Mouse (Mus musculus): ENCODE data around the gene Ptgfrn. TPM values are rescaled to one million over a fixed set of nuclear protein-coding genes. Genes with fewer than 3 reads are reported as not detected.
A peak's percentile ranks its signal among the peaks of the same experiment; 100 is the strongest.

The Ptgfrn gene
- polyA plus RNA-seq, 1 experiment from 2014 or later, result 10.5 TPM

GRCm38 (mm10) chr3:101080925-101081324, 29.2 kb downstream of the Ptgfrn start:
- WGBS, result 85% methylated on average over 4 of the region's 4 CpGs
- no peak for ATAC-seq (ENCODE audit: insufficient number of reproducible peaks, insufficient read depth, low FRiP score, low read depth)

GRCm38 (mm10) chr3:101078344-101078743, 31.7 kb downstream of the Ptgfrn start:
- ATAC-seq (ENCODE audit: insufficient number of reproducible peaks, insufficient read depth, low FRiP score, low read depth), result 0 out of 2 replicates have a peak, but pooled peaks have one; percentile 34
- WGBS, result 50% methylated on average over 1 of the region's 1 CpGs

More at GRCm38 (mm10) chr3:101080925-101081324, 29.2 kb downstream of the Ptgfrn start:
- Histone ChIP-seq H3K9ac (replicated peaks; ENCODE audit: low read depth, low read length) (no peak overlapping the region), H3K9me3 (ENCODE audit: control insufficient read depth, low read depth, low read length) (no peaks in the 10 kb centered on the region), H3K4me3 (ENCODE audit: low read depth, low read length) (no peak overlapping the region), H3K27me3 (ENCODE audit: control insufficient read depth, insufficient read depth, low read length) (no peaks in the 10 kb centered on the region), H3K27ac (ENCODE audit: low read length) (no peak overlapping the region), H3K4me2 (replicated peaks; ENCODE audit: low read depth, low read length) (no peak overlapping the region), H3K36me3 (ENCODE audit: control insufficient read depth, insufficient read depth, low read length) (peaks cover 12% of the 10 kb centered on the region; the same call in 1 of the 2 replicates), H3K4me1 (ENCODE audit: control insufficient read depth, insufficient read depth, low read length) (0 out of 2 replicates have a peak, but pooled peaks cover 3% of the 10 kb centered on the region)

GRCm38 (mm10) chr3:101077710-101078100, 32.4 kb downstream of the Ptgfrn start:
- Histone ChIP-seq H3K9ac (replicated peaks; ENCODE audit: low read depth, low read length) (no peak overlapping the region), H3K4me3 (ENCODE audit: low read depth, low read length) (no peak overlapping the region), H3K36me3 (ENCODE audit: control insufficient read depth, insufficient read depth, low read length) (peaks cover 14% of the 10 kb centered on the region), H3K4me1 (ENCODE audit: control insufficient read depth, insufficient read depth, low read length) (peaks cover 8% of the 10 kb centered on the region; the same call in 1 of the 2 replicates), H3K27ac (ENCODE audit: low read length) (no peak overlapping the region), H3K9me3 (ENCODE audit: control insufficient read depth, low read depth, low read length) (no peaks in the 10 kb centered on the region), H3K4me2 (replicated peaks; ENCODE audit: low read depth, low read length) (no peak overlapping the region), H3K27me3 (ENCODE audit: control insufficient read depth, insufficient read depth, low read length) (no peaks in the 10 kb centered on the region)
- ATAC-seq (ENCODE audit: insufficient number of reproducible peaks, insufficient read depth, low FRiP score, low read depth), result no peak
- 85% methylated on average over 6 of the region's 6 CpGs for WGBS

More at GRCm38 (mm10) chr3:101078344-101078743, 31.7 kb downstream of the Ptgfrn start:
- Histone ChIP-seq H3K4me3 (ENCODE audit: low read depth, low read length) (no peak overlapping the region), H3K9me3 (ENCODE audit: control insufficient read depth, low read depth, low read length) (no peaks in the 10 kb centered on the region), H3K4me1 (ENCODE audit: control insufficient read depth, insufficient read depth, low read length) (peaks cover 6% of the 10 kb centered on the region; the same call in 1 of the 2 replicates), H3K27ac (ENCODE audit: low read length) (no peak overlapping the region), H3K27me3 (ENCODE audit: control insufficient read depth, insufficient read depth, low read length) (no peaks in the 10 kb centered on the region), H3K9ac (replicated peaks; ENCODE audit: low read depth, low read length) (no peak overlapping the region), H3K36me3 (ENCODE audit: control insufficient read depth, insufficient read depth, low read length) (peaks cover 12% of the 10 kb centered on the region; the same call in 1 of the 2 replicates), H3K4me2 (replicated peaks; ENCODE audit: low read depth, low read length) (no peak overlapping the region)

GRCm38 (mm10) chr3:101076966-101077709, 32.9 kb downstream of the Ptgfrn start:
- no peak overlapping the region for H3K4me2 ChIP-seq (replicated peaks; ENCODE audit: low read depth, low read length)
- H3K9ac ChIP-seq (replicated peaks; ENCODE audit: low read depth, low read length), result no peak overlapping the region
- 93% methylated on average over 25 of the region's 25 CpGs for WGBS
- H3K27ac ChIP-seq (ENCODE audit: low read length), result no peak overlapping the region
- ATAC-seq (ENCODE audit: insufficient number of reproducible peaks, insufficient read depth, low FRiP score, low read depth), result no peak
- H3K27me3 ChIP-seq (ENCODE audit: control insufficient read depth, insufficient read depth, low read length), result no peaks in the 10 kb centered on the region
- H3K4me1 ChIP-seq (ENCODE audit: control insufficient read depth, insufficient read depth, low read length), result peaks cover 8% of the 10 kb centered on the region; the same call in 1 of the 2 replicates
- H3K4me3 ChIP-seq (ENCODE audit: low read depth, low read length), result no peak overlapping the region
- peaks cover 17% of the 10 kb centered on the region for H3K36me3 ChIP-seq (ENCODE audit: control insufficient read depth, insufficient read depth, low read length)
- no peaks in the 10 kb centered on the region for H3K9me3 ChIP-seq (ENCODE audit: control insufficient read depth, low read depth, low read length)

GRCm38 (mm10) chr3:101075866-101076265, 34.2 kb downstream of the Ptgfrn start:
- Histone ChIP-seq H3K4me1 (ENCODE audit: control insufficient read depth, insufficient read depth, low read length) (peaks cover 9% of the 10 kb centered on the region; the same call in 1 of the 2 replicates), H3K36me3 (ENCODE audit: control insufficient read depth, insufficient read depth, low read length) (peaks cover 17% of the 10 kb centered on the region), H3K4me3 (ENCODE audit: low read depth, low read length) (no peak overlapping the region), H3K4me2 (replicated peaks; ENCODE audit: low read depth, low read length) (no peak overlapping the region), H3K9me3 (ENCODE audit: control insufficient read depth, low read depth, low read length) (no peaks in the 10 kb centered on the region), H3K9ac (replicated peaks; ENCODE audit: low read depth, low read length) (no peak overlapping the region), H3K27ac (ENCODE audit: low read length) (no peak overlapping the region), H3K27me3 (ENCODE audit: control insufficient read depth, insufficient read depth, low read length) (no peaks in the 10 kb centered on the region)
- ATAC-seq (ENCODE audit: insufficient number of reproducible peaks, insufficient read depth, low FRiP score, low read depth), result no peak
- WGBS, result 54% methylated on average over 3 of the region's 3 CpGs

DNA sequence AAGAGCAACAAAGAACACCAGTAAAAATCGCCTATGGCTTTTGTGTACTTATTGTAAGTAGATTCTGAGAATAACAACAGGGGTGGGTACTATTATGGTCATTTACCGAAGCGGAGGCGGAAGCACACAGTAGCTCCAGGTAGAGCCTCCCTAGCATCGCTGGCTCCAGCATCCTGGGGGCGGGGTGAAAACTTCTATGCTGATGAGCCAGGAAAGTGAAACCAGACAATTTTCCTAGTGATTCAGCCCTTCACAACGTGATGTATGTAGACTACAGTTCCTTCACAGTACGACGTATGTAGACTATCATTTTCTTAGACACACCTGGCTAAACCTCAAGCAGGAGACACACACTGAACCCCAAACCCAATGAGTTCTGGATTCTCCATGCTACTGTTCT, 36.7 kb downstream of the Ptgfrn start:
- no peak overlapping the region for H3K4me2 ChIP-seq (replicated peaks; ENCODE audit: low read depth, low read length)
- no peaks in the 10 kb centered on the region for H3K27me3 ChIP-seq (ENCODE audit: control insufficient read depth, insufficient read depth, low read length)
- H3K27ac ChIP-seq (ENCODE audit: low read length), result peak overlapping the region; percentile 8; the same call in 1 of the 2 replicates
- H3K9ac ChIP-seq (replicated peaks; ENCODE audit: low read depth, low read length), result no peak overlapping the region
- no peak for ATAC-seq (ENCODE audit: insufficient number of reproducible peaks, insufficient read depth, low FRiP score, low read depth)
- no peak overlapping the region for H3K4me3 ChIP-seq (ENCODE audit: low read depth, low read length)
- 72% methylated on average over 9 of the region's 9 CpGs for WGBS
- H3K9me3 ChIP-seq (ENCODE audit: control insufficient read depth, low read depth, low read length), result no peaks in the 10 kb centered on the region
- peaks cover 19% of the 10 kb centered on the region; the same call in 1 of the 2 replicates for H3K4me1 ChIP-seq (ENCODE audit: control insufficient read depth, insufficient read depth, low read length)
- peaks cover 11% of the 10 kb centered on the region for H3K36me3 ChIP-seq (ENCODE audit: control insufficient read depth, insufficient read depth, low read length)

- Histone ChIP-seq H3K36me3 (ENCODE audit: control insufficient read depth, insufficient read depth, low read length) (peaks cover 11% of the 10 kb centered on the region), H3K4me2 (replicated peaks; ENCODE audit: low read depth, low read length) (no peak overlapping the region), H3K4me3 (ENCODE audit: low read depth, low read length) (no peak overlapping the region), H3K27ac (ENCODE audit: low read length) (no peak overlapping the region; the same call in 1 of the 2 replicates), H3K4me1 (ENCODE audit: control insufficient read depth, insufficient read depth, low read length) (peaks cover 23% of the 10 kb centered on the region; the same call in 1 of the 2 replicates), H3K9me3 (ENCODE audit: control insufficient read depth, low read depth, low read length) (no peaks in the 10 kb centered on the region), H3K27me3 (ENCODE audit: control insufficient read depth, insufficient read depth, low read length) (no peaks in the 10 kb centered on the region), H3K9ac (replicated peaks; ENCODE audit: low read depth, low read length) (no peak overlapping the region)
- WGBS, result 85% methylated on average over 15 of the region's 15 CpGs
- no peak for ATAC-seq (ENCODE audit: insufficient number of reproducible peaks, insufficient read depth, low FRiP score, low read depth)
These were observed 37.4 kb downstream of the Ptgfrn start for GRCm38 (mm10) chr3:101072506-101073215.

- H3K9me3 ChIP-seq (ENCODE audit: control insufficient read depth, low read depth, low read length), result no peaks in the 10 kb centered on the region
- ATAC-seq (ENCODE audit: insufficient number of reproducible peaks, insufficient read depth, low FRiP score, low read depth), result 0 out of 2 replicates have a peak, but pooled peaks have one; percentile 15
- no peaks in the 10 kb centered on the region for H3K27me3 ChIP-seq (ENCODE audit: control insufficient read depth, insufficient read depth, low read length)
- peaks cover 5% of the 10 kb centered on the region for H3K36me3 ChIP-seq (ENCODE audit: control insufficient read depth, insufficient read depth, low read length)
- no peak overlapping the region for H3K9ac ChIP-seq (replicated peaks; ENCODE audit: low read depth, low read length)
- H3K4me2 ChIP-seq (replicated peaks; ENCODE audit: low read depth, low read length), result no peak overlapping the region
- no peak overlapping the region for H3K27ac ChIP-seq (ENCODE audit: low read length)
- no peak overlapping the region for H3K4me3 ChIP-seq (ENCODE audit: low read depth, low read length)
- peaks cover 23% of the 10 kb centered on the region; the same call in 1 of the 2 replicates for H3K4me1 ChIP-seq (ENCODE audit: control insufficient read depth, insufficient read depth, low read length)
These were observed 38.5 kb downstream of the Ptgfrn start for GRCm38 (mm10) chr3:101071576-101071975.

All from stomach, embryonic 14.5 days (tissue).